10 mouse cellular contexts compared by ENCODE assay signal in genomic region chr3:116333229-116333628, GRCm38 (mm10).
DNase-seq lines count a peak whose midpoint lies in the region; ATAC-seq and TF ChIP-seq lines count a peak whose summit lies in the region.
"Had no signal": no experiment of that assay in that cellular context is flagged by ENCODE, and none has a peak within 500 bp of the region (broad histone marks: within the 10 kb centered on the region; RNA-seq: fewer than 3 reads in every experiment).

No protein-coding gene starts in this region.

- WGBS in hindbrain, embryonic 11.5 days = 19% methylated on average over 7 of the region's 7 CpGs
- 13% methylated on average over 7 of the region's 7 CpGs for WGBS in hindbrain, embryonic 14.5 days
- WGBS in lung, postnatal 0 days = 11% methylated on average over 7 of the region's 7 CpGs

- no peaks in the 10 kb centered on the region for H3K36me3 ChIP-seq in hindbrain, embryonic 11.5 days (ENCODE audit: control insufficient read depth, insufficient read depth, low read length)
- no peaks in the 10 kb centered on the region; the same call in 1 of the 2 replicates for H3K36me3 ChIP-seq in hindbrain, embryonic 14.5 days (replicated peaks; ENCODE audit: control insufficient read depth, insufficient read depth)
- no peaks in the 10 kb centered on the region for H3K36me3 ChIP-seq in lung, postnatal 0 days (ENCODE audit: insufficient read depth, low read length)
- H3K36me3 ChIP-seq: embryonic facial prominence, embryonic 15.5 days had no signal

- TF ChIP-seq EP300 in lung, postnatal 0 days (IDR thresholded peaks at IDR 0.05) = no peak

- H3K9me3 ChIP-seq in hindbrain, embryonic 11.5 days (ENCODE audit: control insufficient read depth, low read length) = no peaks in the 10 kb centered on the region
- H3K9me3 ChIP-seq in hindbrain, embryonic 14.5 days (ENCODE audit: control insufficient read depth, low read length) = no peaks in the 10 kb centered on the region
- no peaks in the 10 kb centered on the region for H3K9me3 ChIP-seq in lung, postnatal 0 days (ENCODE audit: low read length)
- H3K9me3 ChIP-seq: embryonic facial prominence, embryonic 15.5 days; limb, embryonic 13.5 days had no signal

- peak; percentile 64 for DNase-seq in hindbrain, embryonic 11.5 days (ENCODE audit: low spot score)
- DNase-seq in hindbrain, embryonic 14.5 days (ENCODE audit: low spot score) = no peak
- peak; percentile 38 for DNase-seq in urinary bladder, postnatal 14 days (ENCODE audit: low spot score)
- no peak for DNase-seq in urinary bladder, adult 2 months (ENCODE audit: low spot score)
- DNase-seq in brain, embryonic 14.5 days (ENCODE audit: low read depth) = peak; percentile 31
- DNase-seq in lung, postnatal 0 days (ENCODE audit: low spot score) = peak; percentile 36
- DNase-seq in right cerebral cortex, adult 18-20 months = no peak

- H3K9ac ChIP-seq in hindbrain, embryonic 11.5 days (ENCODE audit: low read depth, low read length) = no peak overlapping the region
- no peak overlapping the region for H3K9ac ChIP-seq in hindbrain, embryonic 14.5 days
- no peak overlapping the region for H3K9ac ChIP-seq in lung, postnatal 0 days (replicated peaks; ENCODE audit: low read depth)
- H3K9ac ChIP-seq: embryonic facial prominence, embryonic 15.5 days; limb, embryonic 13.5 days had no signal

- no peak for TF ChIP-seq POLR2A in brain, embryonic 14.5 days (IDR thresholded peaks at IDR 0.05; ENCODE audit: borderline replicate concordance, extremely low read depth, insufficient read depth, insufficient read length, poor library complexity, severe bottlenecking)

- no peaks in the 10 kb centered on the region for H3K4me1 ChIP-seq in hindbrain, embryonic 11.5 days (replicated peaks; ENCODE audit: control insufficient read depth, insufficient read depth, low read length)
- H3K4me1 ChIP-seq in hindbrain, embryonic 14.5 days (replicated peaks; ENCODE audit: control insufficient read depth, insufficient read depth, low read length) = no peaks in the 10 kb centered on the region
- H3K4me1 ChIP-seq in lung, postnatal 0 days (ENCODE audit: insufficient read depth, low read depth, low read length) = no peaks in the 10 kb centered on the region
- H3K4me1 ChIP-seq: embryonic facial prominence, embryonic 15.5 days; limb, embryonic 13.5 days had no signal

- peak; percentile 62 for TF ChIP-seq CTCF in brain, embryonic 14.5 days (IDR thresholded peaks at IDR 0.05; ENCODE audit: borderline replicate concordance, extremely low read depth, insufficient read depth, insufficient read length)
- peak; percentile 68 for TF ChIP-seq CTCF in lung, postnatal 0 days (IDR thresholded peaks at IDR 0.05)

- H3K4me3 ChIP-seq in hindbrain, embryonic 11.5 days (ENCODE audit: low read depth, low read length) = no peak overlapping the region
- H3K4me3 ChIP-seq in hindbrain, embryonic 14.5 days (replicated peaks; ENCODE audit: low read length) = no peak overlapping the region
- no peak overlapping the region for H3K4me3 ChIP-seq in lung, postnatal 0 days (ENCODE audit: low read depth, low read length)
- H3K4me3 ChIP-seq: embryonic facial prominence, embryonic 15.5 days; limb, embryonic 13.5 days had no signal

- no peak overlapping the region for H3K27ac ChIP-seq in hindbrain, embryonic 11.5 days (ENCODE audit: low read depth, low read length)
- H3K27ac ChIP-seq in hindbrain, embryonic 14.5 days = no peak overlapping the region
- no peak overlapping the region for H3K27ac ChIP-seq in lung, postnatal 0 days (ENCODE audit: low read length)
- H3K27ac ChIP-seq: embryonic facial prominence, embryonic 15.5 days; limb, embryonic 13.5 days had no signal

- no peak overlapping the region for H3K4me2 ChIP-seq in hindbrain, embryonic 11.5 days (replicated peaks; ENCODE audit: low read depth, low read length)
- no peak overlapping the region for H3K4me2 ChIP-seq in hindbrain, embryonic 14.5 days (replicated peaks)
- H3K4me2 ChIP-seq in lung, postnatal 0 days (replicated peaks; ENCODE audit: low read depth, low read length) = no peak overlapping the region
- H3K4me2 ChIP-seq: embryonic facial prominence, embryonic 15.5 days; limb, embryonic 13.5 days had no signal

- no peaks in the 10 kb centered on the region for H3K27me3 ChIP-seq in hindbrain, embryonic 11.5 days (ENCODE audit: control insufficient read depth, insufficient read depth, low read length)
- H3K27me3 ChIP-seq in hindbrain, embryonic 14.5 days (ENCODE audit: control insufficient read depth, insufficient read depth, low read length) = no peaks in the 10 kb centered on the region
- H3K27me3 ChIP-seq in lung, postnatal 0 days (replicated peaks; ENCODE audit: insufficient read depth, low read length) = no peaks in the 10 kb centered on the region
- H3K27me3 ChIP-seq: embryonic facial prominence, embryonic 15.5 days; limb, embryonic 13.5 days had no signal

- no peak for ATAC-seq in hindbrain, embryonic 11.5 days (ENCODE audit: low FRiP score)
- ATAC-seq in hindbrain, embryonic 14.5 days (ENCODE audit: low FRiP score) = no peak
- no peak for ATAC-seq in lung, postnatal 0 days
- ATAC-seq in monocyte, adult 5-6 weeks (replicated peaks; ENCODE audit: insufficient number of reproducible peaks, low FRiP score, low TSS enrichment, poor library complexity, severe bottlenecking) = no peak

Comparison
In these comparisons a context has a peak if more than half of its experiments do, and no peak if none do; other contexts are left out.
1. DNase-seq: peak in hindbrain, embryonic 11.5 days (single experiment), urinary bladder, postnatal 14 days (single experiment), brain, embryonic 14.5 days (single experiment) and lung, postnatal 0 days (single experiment); none in hindbrain, embryonic 14.5 days (single experiment), urinary bladder, adult 2 months (single experiment) and right cerebral cortex, adult 18-20 months (single experiment).